Mouse (Mus musculus) spleen, postnatal 10 days (tissue): ENCODE measurements around the gene 1190002N15Rik.
A peak's percentile ranks its signal among the peaks of the same experiment; 100 is the strongest.

ENCODE experiments used
- DNase-seq, 2 experiments: peaks; one replicate each; pipeline ENCODE4 v3.0.0; 2021 to 2022; ENCODE audit warnings: low spot score in 2 of 2

1190002N15Rik gene

GRCm38 (mm10) chr9:94537970-94538822, at the start of gene 1190002N15Rik:
TSS of gene 1190002N15Rik (minus strand) at chr9:94538081.
- peak; percentile 96 to 98 for DNase-seq

- DNase-seq, result no peak
Measured at GRCm38 (mm10) chr9:94582309-94582708, 44.4 kb upstream of the 1190002N15Rik start.

- DNase-seq, result no peak
Measured at GRCm38 (mm10) chr9:94581661-94582060, 43.8 kb upstream of the 1190002N15Rik start.

GRCm38 (mm10) chr9:94580071-94580737, 42.3 kb upstream of the 1190002N15Rik start:
- no peak for DNase-seq

GRCm38 (mm10) chr9:94571802-94572201, 33.9 kb upstream of the 1190002N15Rik start:
- DNase-seq, result no peak

GRCm38 (mm10) chr9:94568386-94568785, 30.5 kb upstream of the 1190002N15Rik start:
- DNase-seq, result no peak

GRCm38 (mm10) chr9:94567722-94568314, 29.9 kb upstream of the 1190002N15Rik start:
- DNase-seq, result no peak

- DNase-seq, result no peak
Measured at GRCm38 (mm10) chr9:94556776-94557514, 19.1 kb upstream of the 1190002N15Rik start.

GRCm38 (mm10) chr9:94556249-94556648, 18.4 kb upstream of the 1190002N15Rik start:
- DNase-seq, result no peak

GRCm38 (mm10) chr9:94550493-94551095, 12.7 kb upstream of the 1190002N15Rik start:
- no peak for DNase-seq

GRCm38 (mm10) chr9:94543881-94544280, 6.0 kb upstream of the 1190002N15Rik start:
- no peak for DNase-seq

GRCm38 (mm10) chr9:94540343-94541095, 2.6 kb upstream of the 1190002N15Rik start:
- peak in 1 of 2 experiments; percentile 43 for DNase-seq

- no peak for DNase-seq
Measured at GRCm38 (mm10) chr9:94539346-94539865, 1.5 kb upstream of the 1190002N15Rik start.

- no peak for DNase-seq
Measured at GRCm38 (mm10) chr9:94538823-94539143, 902 bp upstream of the 1190002N15Rik start.

- peak; percentile 72 to 80 for DNase-seq
Measured at GRCm38 (mm10) chr9:94537051-94537917, 597 bp downstream of the 1190002N15Rik start.

- no peak for DNase-seq
Measured at GRCm38 (mm10) chr9:94536261-94536905, 1.5 kb downstream of the 1190002N15Rik start.

GRCm38 (mm10) chr9:94534795-94535194, 3.1 kb downstream of the 1190002N15Rik start:
- DNase-seq, result no peak

- DNase-seq, result no peak
Measured at GRCm38 (mm10) chr9:94534226-94534625, 3.7 kb downstream of the 1190002N15Rik start.

- no peak for DNase-seq
Measured at GRCm38 (mm10) chr9:94533641-94534040, 4.2 kb downstream of the 1190002N15Rik start.
